Mouse (Mus musculus) stomach, embryonic 16.5 days (tissue): ENCODE results near the gene Bhmt2. TPM values are rescaled to one million over a fixed set of nuclear protein-coding genes. Genes with fewer than 3 reads are reported as not detected.
A peak's percentile ranks its signal among the peaks of the same experiment; 100 is the strongest.

ENCODE experiments used
- ATAC-seq: fragments of 200-750 bp; cut with Nextera tagmentation; 2 replicates; pipeline ENCODE4 v1.8.0; 2017; ENCODE audit warnings: moderate number of reproducible peaks, moderate TSS enrichment; ENCODE audit not compliant: insufficient read depth, low FRiP score
- H3K27ac ChIP-seq: fragments of 300-500 bp; sonication (generic); 2 replicates; pipeline ENCODE4 v1.5.1; 2014; ENCODE audit warnings: low read length
- H3K27me3 ChIP-seq: fragments of 300-500 bp; sonication (generic); 2 replicates; pipeline ENCODE4 v1.6.1; 2014; ENCODE audit warnings: low read length, control low read depth, mixed read lengths; ENCODE audit not compliant: control insufficient read depth, insufficient read depth
- H3K36me3 ChIP-seq: fragments of 300-500 bp; sonication (generic); 2 replicates; pipeline ENCODE4 v1.6.1; 2014; ENCODE audit warnings: low read length; ENCODE audit not compliant: control insufficient read depth, insufficient read depth
- H3K4me1 ChIP-seq: fragments of 300-500 bp; sonication (generic); 2 replicates; pipeline ENCODE4 v1.6.1; 2014; ENCODE audit warnings: low read length, control low read depth, mixed read lengths; ENCODE audit not compliant: control insufficient read depth, insufficient read depth
- H3K4me2 ChIP-seq: fragments of 300-500 bp; sonication (generic); 2 replicates; pipeline ENCODE4 v1.6.1; 2014; ENCODE audit warnings: low read depth, low read length, mixed read lengths
- H3K4me3 ChIP-seq: fragments of 300-500 bp; sonication (generic); replicated peaks from 2 replicates; pipeline ENCODE4 v1.5.1; 2014; ENCODE audit warnings: mild to moderate bottlenecking, low read length
- H3K9ac ChIP-seq: fragments of 300-500 bp; sonication (generic); 2 replicates; pipeline ENCODE4 v1.6.1; 2014; ENCODE audit warnings: low read length
- H3K9me3 ChIP-seq: fragments of 300-500 bp; sonication (generic); replicated peaks from 2 replicates; pipeline ENCODE4 v1.6.1; 2016; ENCODE audit warnings: low read length, control low read depth; ENCODE audit not compliant: control insufficient read depth
- whole genome bisulfite sequencing: fragments of 180-500 bp; shearing (Covaris S2); extraction: QIAGEN DNeasy Blood & Tissue Kit; methylation state at CpG from one replicate; pipeline ENCODE4 v1.1.7; 2014; 5-methylcytosine and 5-hydroxymethylcytosine counted together
- polyA plus RNA-seq: library from polyadenylated mRNA; unstranded; fragments of >200 nt; fragmentation: Nextera tagmentation; extraction: Ambion mirVana; gene quantifications from 2 replicates; pipeline ENCODE4 v1.2.1, GENCODE M21; 2015

The Bhmt2 gene
- polyA plus RNA-seq, 1 experiment from 2014 or later = 1.8 TPM

- WGBS = 76% methylated on average over 10 of the region's 10 CpGs
- no peak overlapping the region for H3K27ac ChIP-seq
- no peaks in the 10 kb centered on the region for H3K27me3 ChIP-seq
- H3K4me2 ChIP-seq = no peak overlapping the region
- ATAC-seq = no peak
- H3K4me1 ChIP-seq = no peaks in the 10 kb centered on the region
- H3K36me3 ChIP-seq = no peaks in the 10 kb centered on the region
- no peaks in the 10 kb centered on the region for H3K9me3 ChIP-seq
- H3K4me3 ChIP-seq = no peak overlapping the region
- no peak overlapping the region for H3K9ac ChIP-seq
Observed at GRCm38 (mm10) chr13:93630941-93631705, 43.0 kb downstream of the Bhmt2 start.

GRCm38 (mm10) chr13:93628861-93629260 is 45.2 kb downstream of the Bhmt2 start:
- no peak for ATAC-seq
- 30% methylated on average over 6 of the region's 6 CpGs for WGBS
- H3K36me3 ChIP-seq = no peaks in the 10 kb centered on the region
- H3K4me1 ChIP-seq = no peaks in the 10 kb centered on the region
- no peaks in the 10 kb centered on the region for H3K27me3 ChIP-seq
- H3K4me3 ChIP-seq = no peak overlapping the region
- no peak overlapping the region for H3K27ac ChIP-seq
- H3K4me2 ChIP-seq = no peak overlapping the region
- no peak overlapping the region for H3K9ac ChIP-seq
- H3K9me3 ChIP-seq = no peaks in the 10 kb centered on the region

- ATAC-seq = peak; percentile 39; the same call in 1 of the 2 replicates
- Histone ChIP-seq H3K4me3 (no peak overlapping the region), H3K9me3 (no peaks in the 10 kb centered on the region), H3K36me3 (no peaks in the 10 kb centered on the region), H3K4me1 (no peaks in the 10 kb centered on the region), H3K27me3 (no peaks in the 10 kb centered on the region), H3K27ac (peak overlapping the region; percentile 46), H3K4me2 (0 out of 2 replicates have a peak overlapping the region, but pooled peaks have one; percentile 22), H3K9ac (no peak overlapping the region)
- 14% methylated on average over 5 of the region's 6 CpGs for WGBS
Observed at GRCm38 (mm10) chr13:93614361-93614948, 59.6 kb downstream of the Bhmt2 start.

GRCm38 (mm10) chr13:93613771-93614170 is 60.3 kb downstream of the Bhmt2 start:
- no peak for ATAC-seq
- WGBS = 59% methylated on average over 4 of the region's 4 CpGs
- Histone ChIP-seq H3K27me3 (no peaks in the 10 kb centered on the region), H3K27ac (no peak overlapping the region), H3K4me2 (no peak overlapping the region), H3K9me3 (no peaks in the 10 kb centered on the region), H3K36me3 (no peaks in the 10 kb centered on the region), H3K4me3 (no peak overlapping the region), H3K9ac (no peak overlapping the region), H3K4me1 (no peaks in the 10 kb centered on the region)

GRCm38 (mm10) chr13:93612660-93613607 is 61.2 kb downstream of the Bhmt2 start:
- peak overlapping the region; percentile 55; the same call in 1 of the 2 replicates for H3K27ac ChIP-seq
- no peak overlapping the region; the same call in 1 of the 2 replicates for H3K4me2 ChIP-seq
- peak; percentile 74 for ATAC-seq
- H3K27me3 ChIP-seq = no peaks in the 10 kb centered on the region
- H3K36me3 ChIP-seq = no peaks in the 10 kb centered on the region
- 45% methylated on average over 19 of the region's 19 CpGs for WGBS
- H3K9ac ChIP-seq = no peak overlapping the region
- H3K4me3 ChIP-seq = no peak overlapping the region
- H3K9me3 ChIP-seq = no peaks in the 10 kb centered on the region
- no peaks in the 10 kb centered on the region for H3K4me1 ChIP-seq

- Histone ChIP-seq H3K4me1 (no peaks in the 10 kb centered on the region), H3K36me3 (no peaks in the 10 kb centered on the region)
- 85% methylated on average over 2 of the region's 2 CpGs for WGBS
Observed at GRCm38 (mm10) chr13:93608476-93608875, 65.6 kb downstream of the Bhmt2 start.

GRCm38 (mm10) chr13:93607701-93608100 is 66.4 kb downstream of the Bhmt2 start:
- no peak overlapping the region for H3K4me3 ChIP-seq
- no peaks in the 10 kb centered on the region for H3K4me1 ChIP-seq
- H3K27ac ChIP-seq = no peak overlapping the region
- WGBS = 92% methylated on average over 3 of the region's 3 CpGs
- H3K9me3 ChIP-seq = no peaks in the 10 kb centered on the region
- no peak overlapping the region for H3K4me2 ChIP-seq
- ATAC-seq = no peak
- H3K9ac ChIP-seq = no peak overlapping the region
- H3K36me3 ChIP-seq = no peaks in the 10 kb centered on the region
- no peaks in the 10 kb centered on the region for H3K27me3 ChIP-seq

More at GRCm38 (mm10) chr13:93608476-93608875, 65.6 kb downstream of the Bhmt2 start:
- ATAC-seq = no peak
- Histone ChIP-seq H3K9ac (no peak overlapping the region), H3K27ac (no peak overlapping the region), H3K4me3 (no peak overlapping the region), H3K9me3 (no peaks in the 10 kb centered on the region), H3K4me2 (no peak overlapping the region), H3K27me3 (no peaks in the 10 kb centered on the region)

- H3K4me1 ChIP-seq = no peaks in the 10 kb centered on the region
- H3K9me3 ChIP-seq = no peaks in the 10 kb centered on the region
- H3K27me3 ChIP-seq = no peaks in the 10 kb centered on the region
- H3K4me3 ChIP-seq = no peak overlapping the region
- H3K9ac ChIP-seq = no peak overlapping the region
- no peak overlapping the region for H3K4me2 ChIP-seq
- no peak for ATAC-seq
- H3K36me3 ChIP-seq = no peaks in the 10 kb centered on the region
- H3K27ac ChIP-seq = no peak overlapping the region
- WGBS = 77% methylated on average over 13 of the region's 13 CpGs
Observed at GRCm38 (mm10) chr13:93606868-93607578, 67.1 kb downstream of the Bhmt2 start.
